Mouse (Mus musculus) heart, embryonic 11.5 days (tissue): ENCODE data around the gene 4932438H23Rik. TPM values are rescaled to one million over a fixed set of nuclear protein-coding genes. Genes with fewer than 3 reads are reported as not detected.

Experiments used
- ATAC-seq: fragments of 200-750 bp; cut with Nextera tagmentation; replicated peaks from 2 replicates; pipeline ENCODE4 v1.8.0; 2017; ENCODE audit warnings: moderate library complexity; ENCODE audit not compliant: insufficient number of reproducible peaks, low FRiP score, low TSS enrichment
- H3K27ac ChIP-seq: fragments of 300-500 bp; sonication (generic); 2 replicates; pipeline ENCODE4 v1.5.1; 2014; ENCODE audit warnings: mild to moderate bottlenecking, low read depth, low read length
- H3K27me3 ChIP-seq: fragments of 300-500 bp; sonication (generic); 2 replicates; pipeline ENCODE4 v1.6.1; 2014; ENCODE audit warnings: mild to moderate bottlenecking, low read length, mixed read lengths; ENCODE audit not compliant: control insufficient read depth, insufficient read depth
- H3K36me3 ChIP-seq: fragments of 300-500 bp; sonication (generic); 2 replicates; pipeline ENCODE4 v1.6.1; 2014; ENCODE audit warnings: mild to moderate bottlenecking, low read length, moderate library complexity, mixed read lengths; ENCODE audit not compliant: control insufficient read depth, insufficient read depth
- H3K4me1 ChIP-seq: fragments of 300-500 bp; sonication (generic); 2 replicates; pipeline ENCODE4 v1.6.1; 2014; ENCODE audit warnings: low read length; ENCODE audit not compliant: control insufficient read depth, insufficient read depth
- H3K4me2 ChIP-seq: fragments of 300-500 bp; sonication (generic); 2 replicates; pipeline ENCODE4 v1.6.1; 2014; ENCODE audit warnings: mild to moderate bottlenecking, moderate library complexity
- H3K4me3 ChIP-seq: fragments of 300-500 bp; sonication (generic); 2 replicates; pipeline ENCODE4 v1.5.1; 2014; ENCODE audit warnings: low read depth, low read length
- H3K9ac ChIP-seq: fragments of 300-500 bp; sonication (generic); 2 replicates; pipeline ENCODE4 v1.6.1; 2014; ENCODE audit warnings: mild to moderate bottlenecking, low read depth, low read length, moderate library complexity
- H3K9me3 ChIP-seq: fragments of 300-500 bp; sonication (generic); replicated peaks from 2 replicates; pipeline ENCODE4 v1.6.1; 2016; ENCODE audit warnings: low read length; ENCODE audit not compliant: control insufficient read depth
- WGBS: fragments of 180-500 bp; shearing (Covaris S2); extraction: QIAGEN DNeasy Blood & Tissue Kit; methylation state at CpG from one replicate; pipeline ENCODE4 v1.1.7; 2014; ENCODE audit not compliant: insufficient replicate concordance; 5-methylcytosine and 5-hydroxymethylcytosine counted together
- polyA plus RNA-seq: library from polyadenylated mRNA; unstranded; fragments of >200 nt; fragmentation: Nextera tagmentation; extraction: Ambion mirVana; gene quantifications from 2 replicates; pipeline ENCODE4 v1.2.1, GENCODE M21; 2014

Gene 4932438H23Rik
- polyA plus RNA-seq, 1 experiment from 2014 or later = 0.13 TPM

- WGBS = 49% methylated on average over 3 of the region's 3 CpGs
- H3K27me3 ChIP-seq = no peaks in the 10 kb centered on the region
- no peak for ATAC-seq
- peaks cover 18% of the 10 kb centered on the region for H3K36me3 ChIP-seq
- H3K9ac ChIP-seq = peak overlapping the region; percentile 90; the same call in 1 of the 2 replicates
- no peak overlapping the region for H3K27ac ChIP-seq
- H3K9me3 ChIP-seq = no peaks in the 10 kb centered on the region
- peak overlapping the region; percentile 90 for H3K4me3 ChIP-seq
- H3K4me2 ChIP-seq = peak overlapping the region; percentile 63
- peaks cover 5% of the 10 kb centered on the region; the same call in 1 of the 2 replicates for H3K4me1 ChIP-seq
These were observed 83.1 kb downstream of the 4932438H23Rik start for GRCm38 (mm10) chr16:91011847-91012246.

DNA sequence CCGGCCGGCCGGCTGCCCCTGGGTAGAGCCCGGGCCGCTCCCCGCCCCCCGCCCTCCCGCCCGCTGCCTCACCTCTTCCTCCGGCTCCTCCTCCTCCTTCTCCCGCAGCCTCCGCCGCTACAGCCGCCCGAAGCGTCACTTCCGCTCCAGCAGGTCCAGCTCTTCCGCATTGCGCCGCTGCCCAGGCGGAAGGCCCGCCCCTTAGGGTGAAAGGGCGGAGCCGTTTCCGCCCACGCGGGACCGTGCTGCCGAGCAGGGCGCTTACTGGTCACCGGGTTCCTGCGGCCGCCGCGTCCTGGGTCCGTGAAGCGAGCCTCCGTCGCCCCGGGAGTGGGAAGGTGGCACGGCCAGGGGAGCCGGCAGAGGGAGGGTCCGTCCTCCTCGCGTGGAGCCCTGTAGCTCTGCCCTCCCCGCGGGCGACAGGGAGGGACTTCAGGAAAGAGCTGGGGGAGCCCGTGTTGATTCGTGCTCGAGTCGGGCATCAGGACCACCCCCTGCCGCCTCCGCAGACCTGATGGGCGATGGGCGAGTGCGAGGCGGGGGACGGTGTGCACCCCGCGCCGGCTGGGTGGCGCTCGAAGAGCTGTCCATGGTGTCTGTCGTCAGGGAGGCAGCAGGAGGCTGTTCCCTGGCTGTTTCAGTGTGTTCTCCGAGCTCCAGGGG lies 83.8 kb downstream of the 4932438H23Rik start, which contains the start of gene Synj1:
Gene Synj1 (minus strand): TSS at position 288 of the 663 bp plus-strand sequence.
- peaks cover 5% of the 10 kb centered on the region; the same call in 1 of the 2 replicates for H3K4me1 ChIP-seq
- peak within 1 kb of the TSS; percentile 89 for H3K27ac ChIP-seq
- H3K9ac ChIP-seq = peak within 1 kb of the TSS; percentile 90
- H3K36me3 ChIP-seq = peaks cover 17% of the 10 kb centered on the region
- peak; percentile 95 for ATAC-seq
- no peaks in the 10 kb centered on the region for H3K27me3 ChIP-seq
- H3K4me2 ChIP-seq = peak within 1 kb of the TSS; percentile 63
- WGBS = under 1% methylated on average over 61 of the region's 66 CpGs
- no peaks in the 10 kb centered on the region for H3K9me3 ChIP-seq
- peak within 1 kb of the TSS; percentile 90 for H3K4me3 ChIP-seq

- Histone ChIP-seq H3K9me3 (no peaks in the 10 kb centered on the region), H3K36me3 (peaks cover 12% of the 10 kb centered on the region), H3K27ac (peak overlapping the region; percentile 89), H3K4me3 (peak overlapping the region; percentile 90), H3K9ac (peak overlapping the region; percentile 90), H3K27me3 (no peaks in the 10 kb centered on the region), H3K4me1 (peaks cover 5% of the 10 kb centered on the region; the same call in 1 of the 2 replicates), H3K4me2 (peak overlapping the region; percentile 63)
- under 1% methylated on average over 41 of the region's 42 CpGs for WGBS
- ATAC-seq = peak; percentile 59
These were observed 84.3 kb downstream of the 4932438H23Rik start for GRCm38 (mm10) chr16:91010581-91011020.

- 1% methylated on average over 19 of the region's 19 CpGs for WGBS
These were observed 84.9 kb downstream of the 4932438H23Rik start for GRCm38 (mm10) chr16:91009942-91010529.

GRCm38 (mm10) chr16:91004915-91005538 lies 89.9 kb downstream of the 4932438H23Rik start:
- no peaks in the 10 kb centered on the region for H3K9me3 ChIP-seq
- no peak for ATAC-seq
- no peak overlapping the region for H3K4me3 ChIP-seq
- no peak overlapping the region for H3K9ac ChIP-seq
- no peaks in the 10 kb centered on the region for H3K27me3 ChIP-seq
- H3K4me1 ChIP-seq = no peaks in the 10 kb centered on the region
- no peak overlapping the region for H3K27ac ChIP-seq
- 77% methylated on average over 4 of the region's 4 CpGs for WGBS
- H3K4me2 ChIP-seq = no peak overlapping the region
- H3K36me3 ChIP-seq = no peaks in the 10 kb centered on the region

More at GRCm38 (mm10) chr16:91009942-91010529, 84.9 kb downstream of the 4932438H23Rik start:
- H3K27me3 ChIP-seq = no peaks in the 10 kb centered on the region
- no peaks in the 10 kb centered on the region for H3K9me3 ChIP-seq
- H3K9ac ChIP-seq = peak overlapping the region; percentile 90
- H3K4me1 ChIP-seq = peaks cover 5% of the 10 kb centered on the region; the same call in 1 of the 2 replicates
- H3K4me3 ChIP-seq = peak overlapping the region; percentile 90
- no peak for ATAC-seq
- peaks cover 10% of the 10 kb centered on the region for H3K36me3 ChIP-seq
- H3K27ac ChIP-seq = peak overlapping the region; percentile 89
- H3K4me2 ChIP-seq = peak overlapping the region; percentile 63

Other genes starting within 250 kb of the 4932438H23Rik start
- gene Cfap298, start 160.0 kb downstream of the 4932438H23Rik start, polyA plus RNA-seq = 47.0 and 51.7 TPM in 2 replicates
- gene Synj1, start 83.8 kb downstream of the 4932438H23Rik start, polyA plus RNA-seq = 15.2 and 22.1 TPM in 2 replicates
- 55.5 and 56.4 TPM in 2 replicates for gene Paxbp1, start 50.6 kb downstream of the 4932438H23Rik start, polyA plus RNA-seq
- gene Olig2, start 130.3 kb upstream of the 4932438H23Rik start, polyA plus RNA-seq = 0.06 TPM in 1 of 2 replicates, not detected in the other
- not detected in 2 replicates for gene Olig1, start 174.7 kb upstream of the 4932438H23Rik start, polyA plus RNA-seq